Mouse (Mus musculus) CH12.LX (cell line): Measurements from ENCODE around the gene Paqr6. TPM values are rescaled to one million over a fixed set of nuclear protein-coding genes. Genes with fewer than 3 reads are reported as not detected.

Experiments
- DNase-seq: peaks from one replicate; pipeline ENCODE4 v3.0.0-alpha.2; 2013; ENCODE audit errors: extremely low read depth
- H3K27ac ChIP-seq: 2 replicates; pipeline ENCODE4 v1.5.1; 2012; ENCODE audit warnings: low read depth, mild to moderate bottlenecking, control low read depth, moderate library complexity; ENCODE audit not compliant: insufficient read depth
- H3K27me3 ChIP-seq: replicated peaks from 2 replicates; pipeline ENCODE3; 2012; ENCODE audit warnings: inconsistent platforms
- H3K36me3 ChIP-seq, 2 experiments: replicated peaks in 1 of 2; 2 replicates each; pipeline versions ENCODE3 to v1.6.1; 2012; ENCODE audit warnings: inconsistent platforms in 1 of 2, low read length in 1 of 2, mild to moderate bottlenecking in 1 of 2, mixed read lengths in 1 of 2, moderate library complexity in 1 of 2; ENCODE audit not compliant: control insufficient read depth in 1 of 2, insufficient read depth in 1 of 2
- H3K4me1 ChIP-seq, 2 experiments: 2 replicates each; pipeline ENCODE4 v1.6.1; 2012; ENCODE audit warnings: inconsistent platforms in 1 of 2, moderate library complexity in 1 of 2; ENCODE audit not compliant: insufficient read depth in 2 of 2, control insufficient read depth in 1 of 2
- H3K4me2 ChIP-seq: 2 replicates; pipeline ENCODE4 v1.6.1; 2012; ENCODE audit warnings: low read depth, mild to moderate bottlenecking, control low read depth; ENCODE audit not compliant: poor library complexity, insufficient read depth, severe bottlenecking
- H3K4me3 ChIP-seq, 3 experiments: fragments of 150-350 bp in 1 of 3; sonication (generic) in 1 of 3; replicated peaks in 1 of 3; 2 replicates each; pipeline versions ENCODE3 to v1.5.1; 2011 to 2012; ENCODE audit warnings: low read depth in 2 of 3, low read length in 2 of 3, mild to moderate bottlenecking in 2 of 3, moderate library complexity in 2 of 3, control low read depth in 1 of 3, improper control_type of control experiment in 1 of 3, inconsistent platforms in 1 of 3, mixed read lengths in 1 of 3; ENCODE audit not compliant: poor library complexity in 1 of 3
- H3K79me2 ChIP-seq: replicated peaks from 2 replicates; pipeline ENCODE4 v1.6.1; 2012; ENCODE audit warnings: mild to moderate bottlenecking, moderate library complexity; ENCODE audit not compliant: control insufficient read depth, poor library complexity, insufficient read depth, severe bottlenecking; ENCODE audit errors: extremely low read depth
- H3K9ac ChIP-seq: 2 replicates; pipeline ENCODE4 v1.6.1; 2012; ENCODE audit warnings: low read depth, mild to moderate bottlenecking, control low read depth, moderate library complexity; ENCODE audit not compliant: insufficient read depth
- H3K9me3 ChIP-seq: replicated peaks from 2 replicates; pipeline ENCODE3; 2012; ENCODE audit warnings: low read length, inconsistent platforms, mixed read lengths
- BHLHE40 ChIP-seq: IDR thresholded peaks from 2 replicates; pipeline ENCODE4 v1.6.1; 2011; ENCODE audit warnings: mild to moderate bottlenecking, low read depth, low read length, improper control_type of control experiment
- CHD1 ChIP-seq: IDR thresholded peaks from 2 replicates; pipeline ENCODE4 v1.6.1; 2012; ENCODE audit warnings: low read depth, low read length, improper control_type of control experiment, inconsistent platforms
- E2F4 ChIP-seq: IDR thresholded peaks from 2 replicates; pipeline ENCODE4 v1.6.1; 2011; ENCODE audit warnings: low read depth, low read length, improper control_type of control experiment; ENCODE audit not compliant: insufficient replicate concordance
- ELF1 ChIP-seq: IDR thresholded peaks from 2 replicates; pipeline ENCODE4 v1.6.1; 2014; ENCODE audit warnings: low read depth, mild to moderate bottlenecking, inconsistent platforms, low read length, improper control_type of control experiment
- ETS1 ChIP-seq: conservative IDR thresholded peaks from 2 replicates; pipeline ENCODE4 v1.6.1; 2012; ENCODE audit warnings: low read depth, mild to moderate bottlenecking, inconsistent platforms, low read length, improper control_type of control experiment, moderate library complexity
- JUN ChIP-seq: IDR thresholded peaks from 2 replicates; pipeline ENCODE4 v1.6.1; 2011; ENCODE audit warnings: low read depth, mild to moderate bottlenecking, low read length, improper control_type of control experiment, moderate library complexity; ENCODE audit not compliant: insufficient read depth
- JUND ChIP-seq: conservative IDR thresholded peaks from 2 replicates; pipeline ENCODE4 v1.6.1; 2011; ENCODE audit warnings: low read depth, low read length, improper control_type of control experiment
- MEF2A ChIP-seq: IDR thresholded peaks from 2 replicates; pipeline ENCODE4 v1.6.1; 2014; ENCODE audit warnings: low read depth, mild to moderate bottlenecking, inconsistent platforms, low read length, improper control_type of control experiment, borderline replicate concordance
- MXI1 ChIP-seq: IDR thresholded peaks from 2 replicates; pipeline ENCODE4 v1.6.1; 2011; ENCODE audit warnings: mild to moderate bottlenecking, low read depth, low read length, improper control_type of control experiment
- NELFE ChIP-seq: IDR thresholded peaks from 2 replicates; pipeline ENCODE4 v1.6.1; 2011; ENCODE audit warnings: low read depth, low read length, improper control_type of control experiment
- PAX5 ChIP-seq: IDR thresholded peaks from 2 replicates; pipeline ENCODE4 v1.6.1; 2012; ENCODE audit warnings: low read length, inconsistent platforms, mixed read lengths
- RCOR1 ChIP-seq: conservative IDR thresholded peaks from 2 replicates; pipeline ENCODE4 v1.6.1; 2012; ENCODE audit warnings: low read depth, mild to moderate bottlenecking, inconsistent platforms, low read length, improper control_type of control experiment
- SIN3A ChIP-seq: IDR thresholded peaks from 2 replicates; pipeline ENCODE4 v1.6.1; 2012; ENCODE audit warnings: low read length, improper control_type of control experiment, inconsistent platforms
- SMC3 ChIP-seq: IDR thresholded peaks from 2 replicates; pipeline ENCODE4 v1.6.1; 2011; ENCODE audit warnings: low read depth, low read length, improper control_type of control experiment
- TCF12 ChIP-seq: IDR thresholded peaks from 2 replicates; pipeline ENCODE4 v1.6.1; 2014; ENCODE audit warnings: low read depth, mild to moderate bottlenecking, inconsistent platforms, low read length, improper control_type of control experiment
- ZC3H11A ChIP-seq: IDR thresholded peaks from 2 replicates; pipeline ENCODE4 v1.6.1; 2012; ENCODE audit warnings: low read depth, mild to moderate bottlenecking, inconsistent platforms, low read length, improper control_type of control experiment
- ZKSCAN1 ChIP-seq: IDR thresholded peaks from 2 replicates; pipeline ENCODE4 v1.6.1; 2012; ENCODE audit warnings: low read depth, inconsistent platforms, low read length, improper control_type of control experiment, borderline replicate concordance
- ZMIZ1 ChIP-seq: IDR thresholded peaks from 2 replicates; pipeline ENCODE4 v1.6.1; 2012; ENCODE audit warnings: low read depth, mild to moderate bottlenecking, inconsistent platforms, low read length, improper control_type of control experiment
- dilution Hi-C: fragments of 300-500 bp; cut with MboI; formaldehyde crosslinking; loops from 2 replicates; pipeline ENCODE4 v1.14.3; 2020; ENCODE audit warnings: low sequenced_read_pairs; ENCODE audit not compliant: extremely low pct_unique_long_range_greater_than_20kb, extremely low pct_ligation_motif_present
- in situ Hi-C: fragments of 300-500 bp; cut with MboI; formaldehyde crosslinking; loops from 3 replicates; pipeline ENCODE4 v1.14.3; 2019; ENCODE audit warnings: low sequenced_read_pairs, low pct_ligation_motif_present, low pct_unique_long_range_greater_than_20kb, mixed read lengths
- polyA plus RNA-seq: library from polyadenylated mRNA; unstranded; fragments of >175 nt; gene quantifications from 2 replicates; pipeline ENCODE4 v1.2.1, GENCODE M21; 2012; ENCODE audit warnings: low read depth; ENCODE audit not compliant: insufficient read length
- total RNA-seq, 2 experiments: library from RNA; depleted of rRNA; stranded (reverse); fragments of 300-350 nt in 1 of 2; fragments of >200 nt in 1 of 2; gene quantifications; 2 replicates each; pipeline ENCODE4 v1.2.3; 2012 to 2014

Gene Paqr6
- total and polyA plus RNA-seq, 3 experiments = 0.13 to 0.21 TPM; not detected in 1

GRCm38 (mm10) chr3:88407529-88407928 is 43.1 kb downstream of the Paqr6 start:
- dilution Hi-C loops (no loop called here), in situ Hi-C loops (loop anchor here (5.0 kb wide), 2 partner anchors 55 to 115 kb away; partner anchors contain the start of gene Sema4a)
- peaks cover 24% of the 10 kb centered on the region; the same call in 1 of the 2 replicates for H3K79me2 ChIP-seq
- TF ChIP-seq TCF12 (no peak), SIN3A (0 out of 2 replicates have a peak, but pooled peaks have one; percentile 1)
- H3K27ac ChIP-seq = no peak overlapping the region
- H3K4me2 ChIP-seq = no peak overlapping the region
- H3K36me3 ChIP-seq = peaks cover 15 to 56% of the 10 kb centered on the region in 2 experiments
- peaks cover 8 to 44% of the 10 kb centered on the region in 2 experiments for H3K4me1 ChIP-seq
- H3K9ac ChIP-seq = no peak overlapping the region
- DNase-seq = no peak
- H3K4me3 ChIP-seq = no peak overlapping the region
- no peaks in the 10 kb centered on the region for H3K9me3 ChIP-seq
- H3K27me3 ChIP-seq = no peaks in the 10 kb centered on the region

GRCm38 (mm10) chr3:88408953-88409352 is 44.6 kb downstream of the Paqr6 start:
- H3K4me3 ChIP-seq = peak overlapping the region; percentile 60 to 92 (median 77)
- peaks cover 22% of the 10 kb centered on the region; the same call in 1 of the 2 replicates for H3K79me2 ChIP-seq
- dilution Hi-C loops (no loop called here), in situ Hi-C loops (loop anchor here (5.0 kb wide), 2 partner anchors 53 to 113 kb away; partner anchors contain the start of gene Sema4a)
- no peaks in the 10 kb centered on the region for H3K9me3 ChIP-seq
- no peak for DNase-seq
- H3K27ac ChIP-seq = no peak overlapping the region
- no peaks in the 10 kb centered on the region for H3K27me3 ChIP-seq
- H3K4me2 ChIP-seq = peak overlapping the region; percentile 45
- peaks cover 8 to 42% of the 10 kb centered on the region in 2 experiments for H3K4me1 ChIP-seq
- TF ChIP-seq ELF1 (no peak), JUND (no peak), ZKSCAN1 (no peak), RCOR1 (no peak), CHD1 (no peak), E2F4 (no peak), PAX5 (no peak), BHLHE40 (no peak), SMC3 (no peak), MEF2A (no peak), MXI1 (no peak), ETS1 (no peak), ZC3H11A (no peak), NELFE (no peak), JUN (no peak), ZMIZ1 (no peak)
- peaks cover 17 to 54% of the 10 kb centered on the region in 2 experiments for H3K36me3 ChIP-seq
- H3K9ac ChIP-seq = peak overlapping the region; percentile 65
